13 mouse cellular contexts compared by ENCODE assay signal in genomic region chr16:17559396-17560027, GRCm38 (mm10). TPM values are rescaled to one million over a fixed set of nuclear protein-coding genes. Genes with fewer than 3 reads are reported as not detected.
DNase-seq lines count a peak whose midpoint lies in the region; ATAC-seq and TF ChIP-seq lines count a peak whose summit lies in the region.
"Had no signal": no experiment of that assay in that cellular context is flagged by ENCODE, and none has a peak within 500 bp of the region (broad histone marks: within the 10 kb centered on the region; RNA-seq: fewer than 3 reads in every experiment).

No protein-coding gene starts in this region.

- WGBS in heart, embryonic 11.5 days (ENCODE audit: insufficient replicate concordance): 58% methylated on average over 9 of the region's 9 CpGs
- WGBS in heart, adult 2 months: 76% methylated on average over 9 of the region's 9 CpGs
- 68% methylated on average over 9 of the region's 9 CpGs for WGBS in lung, embryonic 14.5 days
- 72% methylated on average over 9 of the region's 9 CpGs for WGBS in hindbrain, embryonic 16.5 days
- 70% methylated on average over 9 of the region's 9 CpGs for WGBS in stomach, embryonic 15.5 days

- ATAC-seq in heart, embryonic 11.5 days (replicated peaks; ENCODE audit: insufficient number of reproducible peaks, low FRiP score, low TSS enrichment): no peak
- no peak for ATAC-seq in lung, embryonic 14.5 days (ENCODE audit: insufficient read depth)
- no peak for ATAC-seq in hindbrain, embryonic 16.5 days
- no peak for ATAC-seq in stomach, embryonic 15.5 days (ENCODE audit: insufficient read depth, low FRiP score, low read depth)
- ATAC-seq in erythroid progenitor cell, adult 5-6 weeks (replicated peaks; ENCODE audit: low FRiP score, poor library complexity, severe bottlenecking): no peak

- no peak overlapping the region for H3K27ac ChIP-seq in heart, embryonic 11.5 days (ENCODE audit: low read depth, low read length)
- no peak overlapping the region for H3K27ac ChIP-seq in heart, adult 2 months
- no peak overlapping the region for H3K27ac ChIP-seq in lung, embryonic 14.5 days (ENCODE audit: low read depth)
- no peak overlapping the region for H3K27ac ChIP-seq in hindbrain, embryonic 16.5 days (ENCODE audit: low read depth, low read length)
- no peak overlapping the region for H3K27ac ChIP-seq in stomach, embryonic 15.5 days
- H3K27ac ChIP-seq: gastrocnemius, adult 2 months had no signal

- TF ChIP-seq CTCF in heart, adult 2 months (IDR thresholded peaks at IDR 0.05): no peak
- no peak for TF ChIP-seq CTCF in lung, embryonic 14.5 days (IDR thresholded peaks at IDR 0.05; ENCODE audit: low read depth)

- no peak for TF ChIP-seq EP300 in heart, adult 2 months (IDR thresholded peaks at IDR 0.05; ENCODE audit: insufficient read depth, low read depth, low read length)

- DNase-seq in heart, adult 2 months: no peak
- DNase-seq in lung, embryonic 14.5 days: no peak
- DNase-seq in lung, adult 18-20 months: no peak
- no peak for DNase-seq in layer of hippocampus, adult 8-10 months (ENCODE audit: low spot score in 2 of 2)
- DNase-seq: adrenal gland, postnatal 36 days; cerebellum, adult 2 months; gastrocnemius, adult 2 months; kidney, adult 18-20 months had no signal

- no peaks in the 10 kb centered on the region for H3K27me3 ChIP-seq in heart, embryonic 11.5 days (ENCODE audit: control insufficient read depth, insufficient read depth, low read length)
- no peaks in the 10 kb centered on the region for H3K27me3 ChIP-seq in heart, adult 2 months (ENCODE audit: control insufficient read depth, insufficient read depth, low read length)
- no peaks in the 10 kb centered on the region for H3K27me3 ChIP-seq in lung, embryonic 14.5 days (ENCODE audit: insufficient read depth, low read length)
- H3K27me3 ChIP-seq in hindbrain, embryonic 16.5 days (replicated peaks; ENCODE audit: control insufficient read depth, insufficient read depth, low read length): peaks cover 3% of the 10 kb centered on the region; the same call in 1 of the 2 replicates
- H3K27me3 ChIP-seq in stomach, embryonic 15.5 days (replicated peaks): no peaks in the 10 kb centered on the region

- no peak for TF ChIP-seq POLR2A in heart, adult 2 months (IDR thresholded peaks at IDR 0.05; ENCODE audit: insufficient read depth, low read depth, low read length)

- H3K9ac ChIP-seq in heart, embryonic 11.5 days (ENCODE audit: low read depth, low read length): peak overlapping the region; percentile 60
- no peak overlapping the region for H3K9ac ChIP-seq in heart, adult 2 months (ENCODE audit: low read depth, low read length)
- 0 out of 2 replicates have a peak overlapping the region, but pooled peaks have one; percentile 9 for H3K9ac ChIP-seq in lung, embryonic 14.5 days
- H3K9ac ChIP-seq in hindbrain, embryonic 16.5 days (ENCODE audit: low read depth, low read length): no peak overlapping the region
- no peak overlapping the region for H3K9ac ChIP-seq in stomach, embryonic 15.5 days

- H3K36me3 ChIP-seq in heart, embryonic 11.5 days (ENCODE audit: control insufficient read depth, insufficient read depth, low read length): no peaks in the 10 kb centered on the region
- H3K36me3 ChIP-seq in heart, adult 2 months (ENCODE audit: control insufficient read depth, insufficient read depth, low read length): no peaks in the 10 kb centered on the region
- H3K36me3 ChIP-seq in lung, embryonic 14.5 days (ENCODE audit: insufficient read depth): no peaks in the 10 kb centered on the region
- no peaks in the 10 kb centered on the region for H3K36me3 ChIP-seq in hindbrain, embryonic 16.5 days (ENCODE audit: control insufficient read depth, insufficient read depth, low read length)
- H3K36me3 ChIP-seq in stomach, embryonic 15.5 days: no peaks in the 10 kb centered on the region

- intact Hi-C loops in heart, adult 2 months (cut with DNase I): loop anchor here (2.0 to 5.0 kb wide), 2 partner anchors 167 to 253 kb away; no protein-coding TSS in a partner anchor

- no peak overlapping the region for H3K4me3 ChIP-seq in heart, embryonic 11.5 days (ENCODE audit: low read depth, low read length)
- H3K4me3 ChIP-seq in heart, adult 2 months: no peak overlapping the region
- H3K4me3 ChIP-seq in lung, embryonic 14.5 days (ENCODE audit: low read depth, low read length): no peak overlapping the region
- no peak overlapping the region for H3K4me3 ChIP-seq in hindbrain, embryonic 16.5 days (ENCODE audit: low read length)
- no peak overlapping the region for H3K4me3 ChIP-seq in stomach, embryonic 15.5 days (replicated peaks)
- H3K4me3 ChIP-seq: myocyte had no signal

- H3K79me2 ChIP-seq in heart, adult 2 months (replicated peaks; ENCODE audit: control insufficient read depth, insufficient read depth, low read length): no peaks in the 10 kb centered on the region

- peak overlapping the region; percentile 55 for H3K4me2 ChIP-seq in heart, embryonic 11.5 days
- peak overlapping the region; percentile 29 for H3K4me2 ChIP-seq in lung, embryonic 14.5 days
- H3K4me2 ChIP-seq in hindbrain, embryonic 16.5 days (ENCODE audit: low read length): peak overlapping the region; percentile 34; the same call in 1 of the 2 replicates
- H3K4me2 ChIP-seq in stomach, embryonic 15.5 days: peak overlapping the region; percentile 43

- no peaks in the 10 kb centered on the region for H3K9me3 ChIP-seq in heart, embryonic 11.5 days (replicated peaks; ENCODE audit: control insufficient read depth, low read length)
- no peaks in the 10 kb centered on the region for H3K9me3 ChIP-seq in lung, embryonic 14.5 days (ENCODE audit: low read depth, low read length)
- H3K9me3 ChIP-seq in hindbrain, embryonic 16.5 days (ENCODE audit: control insufficient read depth, low read length): no peaks in the 10 kb centered on the region
- no peaks in the 10 kb centered on the region for H3K9me3 ChIP-seq in stomach, embryonic 15.5 days

- H3K4me1 ChIP-seq in heart, embryonic 11.5 days (ENCODE audit: control insufficient read depth, insufficient read depth, low read length): peaks cover 43% of the 10 kb centered on the region
- H3K4me1 ChIP-seq in heart, adult 2 months (ENCODE audit: control insufficient read depth, insufficient read depth, low read length): no peaks in the 10 kb centered on the region
- H3K4me1 ChIP-seq in lung, embryonic 14.5 days (ENCODE audit: insufficient read depth): peaks cover 9% of the 10 kb centered on the region; the same call in 1 of the 2 replicates
- peaks cover 14% of the 10 kb centered on the region for H3K4me1 ChIP-seq in hindbrain, embryonic 16.5 days (ENCODE audit: control insufficient read depth, insufficient read depth, low read depth, low read length)
- peaks cover 35% of the 10 kb centered on the region for H3K4me1 ChIP-seq in stomach, embryonic 15.5 days

RNA-seq across cellular contexts. Expression of gene Lrrc74b, which starts 1.5 kb away (rescaled TPM):
- not detected in 2 replicates for polyA plus RNA-seq in heart, embryonic 11.5 days (2014; fragmentation: Nextera tagmentation; extraction: Ambion mirVana)
- total RNA-seq in heart, adult 2 months (2021): not detected
- polyA plus RNA-seq in heart, adult 2 months (2012; rRNA removed): 0.12 and 0.61 TPM in 2 replicates
- 0.31 and 0.42 TPM in 2 replicates for polyA plus RNA-seq in lung, embryonic 14.5 days (2014; fragmentation: Nextera tagmentation; extraction: Ambion mirVana)
- 1.7 and 1.8 TPM in 2 replicates for polyA plus RNA-seq in hindbrain, embryonic 16.5 days (2015; fragmentation: Nextera tagmentation; extraction: Ambion mirVana)
- 0.26 and 0.61 TPM in 2 replicates for polyA plus RNA-seq in stomach, embryonic 15.5 days (2015; fragmentation: Nextera tagmentation; extraction: Ambion mirVana)
- total RNA-seq in erythroid progenitor cell, adult 5-6 weeks (2015; ENCODE audit: low replicate concordance): not detected in 2 replicates
- not detected in 2 replicates for total RNA-seq in erythroid progenitor cell, adult 5-6 weeks (2017; ENCODE audit: low replicate concordance)
- total RNA-seq in layer of hippocampus, adult 8-10 months (2022): 1 to 10 TPM in 3 of 4 experiments, under 1 TPM in 1; 0.91 to 1.6 (median 1.4) TPM
- total RNA-seq: adrenal gland, postnatal 36 days had no signal

RNA-seq across cellular contexts. Expression of gene P2rx6, which starts 2.2 kb away (rescaled TPM):
- polyA plus RNA-seq in heart, embryonic 11.5 days (2014; fragmentation: Nextera tagmentation; extraction: Ambion mirVana): 0.51 and 0.70 TPM in 2 replicates
- under 1 TPM; 0.78 to 0.89 TPM for total RNA-seq in heart, adult 2 months (2021)
- 2.9 and 3.7 TPM in 2 replicates for polyA plus RNA-seq in heart, adult 2 months (2012; rRNA removed)
- polyA plus RNA-seq in lung, embryonic 14.5 days (2014; fragmentation: Nextera tagmentation; extraction: Ambion mirVana): 1.6 and 1.7 TPM in 2 replicates
- polyA plus RNA-seq in hindbrain, embryonic 16.5 days (2015; fragmentation: Nextera tagmentation; extraction: Ambion mirVana): 3.0 and 3.2 TPM in 2 replicates
- polyA plus RNA-seq in stomach, embryonic 15.5 days (2015; fragmentation: Nextera tagmentation; extraction: Ambion mirVana): 1.2 TPM in 2 replicates
- not detected in 2 replicates for total RNA-seq in erythroid progenitor cell, adult 5-6 weeks (2015; ENCODE audit: low replicate concordance)
- not detected in 2 replicates for total RNA-seq in erythroid progenitor cell, adult 5-6 weeks (2017; ENCODE audit: low replicate concordance)
- total RNA-seq in layer of hippocampus, adult 8-10 months (2022): 1 to 10 TPM; 1.2 to 1.9 (median 1.6) TPM

RNA-seq across cellular contexts. Expression of gene Slc7a4, which starts 23.5 kb away (rescaled TPM):
- 5.4 and 6.2 TPM in 2 replicates for polyA plus RNA-seq in heart, embryonic 11.5 days (2014; fragmentation: Nextera tagmentation; extraction: Ambion mirVana)
- total RNA-seq in heart, adult 2 months (2021): 1 to 10 TPM; 2.3 to 2.9 TPM
- polyA plus RNA-seq in heart, adult 2 months (2012; rRNA removed): 3.7 and 5.7 TPM in 2 replicates
- 6.2 and 8.0 TPM in 2 replicates for polyA plus RNA-seq in lung, embryonic 14.5 days (2014; fragmentation: Nextera tagmentation; extraction: Ambion mirVana)
- polyA plus RNA-seq in hindbrain, embryonic 16.5 days (2015; fragmentation: Nextera tagmentation; extraction: Ambion mirVana): 53.9 and 54.6 TPM in 2 replicates
- polyA plus RNA-seq in stomach, embryonic 15.5 days (2015; fragmentation: Nextera tagmentation; extraction: Ambion mirVana): 21.8 and 25.4 TPM in 2 replicates
- 2.2 TPM in 1 of 2 replicates, not detected in the other for total RNA-seq in erythroid progenitor cell, adult 5-6 weeks (2015; ENCODE audit: low replicate concordance)
- total RNA-seq in erythroid progenitor cell, adult 5-6 weeks (2017; ENCODE audit: low replicate concordance): not detected in 2 replicates
- total RNA-seq in layer of hippocampus, adult 8-10 months (2022): 100 to 1,000 TPM in 2 of 4 experiments, 10 to 100 TPM in 2; 80.6 to 117 (median 97.4) TPM

RNA-seq across cellular contexts. Expression of gene Thap7, which starts 28.6 kb away (rescaled TPM):
- 31.4 and 34.0 TPM in 2 replicates for polyA plus RNA-seq in heart, embryonic 11.5 days (2014; fragmentation: Nextera tagmentation; extraction: Ambion mirVana)
- 10 to 100 TPM; 13.3 to 16.0 TPM for total RNA-seq in heart, adult 2 months (2021)
- 32.2 and 32.3 TPM in 2 replicates for polyA plus RNA-seq in heart, adult 2 months (2012; rRNA removed)
- polyA plus RNA-seq in lung, embryonic 14.5 days (2014; fragmentation: Nextera tagmentation; extraction: Ambion mirVana): 47.4 and 51.4 TPM in 2 replicates
- polyA plus RNA-seq in hindbrain, embryonic 16.5 days (2015; fragmentation: Nextera tagmentation; extraction: Ambion mirVana): 65.1 and 65.8 TPM in 2 replicates
- polyA plus RNA-seq in stomach, embryonic 15.5 days (2015; fragmentation: Nextera tagmentation; extraction: Ambion mirVana): 57.3 and 60.8 TPM in 2 replicates
- 9.6 and 24.1 TPM in 2 replicates for total RNA-seq in erythroid progenitor cell, adult 5-6 weeks (2015; ENCODE audit: low replicate concordance)
- 10.8 and 16.3 TPM in 2 replicates for total RNA-seq in erythroid progenitor cell, adult 5-6 weeks (2017; ENCODE audit: low replicate concordance)
- total RNA-seq in layer of hippocampus, adult 8-10 months (2022): 10 to 100 TPM; 42.9 to 47.0 (median 45.1) TPM

RNA-seq across cellular contexts. Expression of gene Lztr1, which starts 51.0 kb away (rescaled TPM):
- polyA plus RNA-seq in heart, embryonic 11.5 days (2014; fragmentation: Nextera tagmentation; extraction: Ambion mirVana): 46.6 and 47.4 TPM in 2 replicates
- total RNA-seq in heart, adult 2 months (2021): 10 to 100 TPM; 24.3 to 28.5 TPM
- 98.0 and 104 TPM in 2 replicates for polyA plus RNA-seq in heart, adult 2 months (2012; rRNA removed)
- polyA plus RNA-seq in lung, embryonic 14.5 days (2014; fragmentation: Nextera tagmentation; extraction: Ambion mirVana): 78.4 and 80.0 TPM in 2 replicates
- polyA plus RNA-seq in hindbrain, embryonic 16.5 days (2015; fragmentation: Nextera tagmentation; extraction: Ambion mirVana): 140 and 149 TPM in 2 replicates
- 70.2 and 76.1 TPM in 2 replicates for polyA plus RNA-seq in stomach, embryonic 15.5 days (2015; fragmentation: Nextera tagmentation; extraction: Ambion mirVana)
- 15.5 and 43.6 TPM in 2 replicates for total RNA-seq in erythroid progenitor cell, adult 5-6 weeks (2015; ENCODE audit: low replicate concordance)
- total RNA-seq in erythroid progenitor cell, adult 5-6 weeks (2017; ENCODE audit: low replicate concordance): 33.1 and 54.4 TPM in 2 replicates
- total RNA-seq in layer of hippocampus, adult 8-10 months (2022): 100 to 1,000 TPM; 194 to 222 (median 203) TPM

Comparison
In these comparisons a context has a peak if more than half of its experiments do, and no peak if none do; other contexts are left out.
1. H3K9ac ChIP-seq: peak in heart, embryonic 11.5 days (single experiment) and lung, embryonic 14.5 days (single experiment); none in heart, adult 2 months (single experiment), hindbrain, embryonic 16.5 days (single experiment) and stomach, embryonic 15.5 days (single experiment).
2. Peak in every context shown above with its lines, with median percentiles within 50 percentile points of each other: H3K4me2 ChIP-seq.